Mouse (Mus musculus): ENCODE measurements around the gene Scarb2.

Gene Scarb2

DNA sequence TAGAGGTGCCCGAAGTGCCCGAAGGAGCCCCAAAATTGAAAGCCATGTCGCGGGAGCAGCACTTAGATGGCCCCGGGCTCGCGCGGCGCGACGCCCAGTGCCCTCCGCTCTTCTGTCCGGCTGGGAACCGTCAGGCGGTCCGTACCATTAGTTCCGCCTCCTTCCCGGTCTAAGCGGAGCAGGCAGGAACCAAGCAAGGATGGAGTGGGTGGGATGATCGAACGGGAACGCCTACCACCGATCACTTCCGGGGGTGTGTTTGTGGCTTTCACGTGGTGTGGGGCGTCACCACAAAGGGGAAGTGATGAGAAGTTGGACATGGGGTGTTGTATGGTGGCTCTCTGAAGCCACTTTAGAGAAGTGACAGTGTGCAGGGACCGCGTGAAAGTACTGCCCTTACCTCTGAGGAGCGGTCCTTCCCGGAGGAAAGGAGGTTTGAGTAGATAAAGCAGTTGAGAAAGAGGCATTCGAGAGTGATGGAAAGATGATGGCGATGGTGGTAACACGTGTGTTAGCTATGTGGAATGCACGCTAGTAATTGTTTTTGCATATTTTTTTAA, 71.5 kb downstream of the Scarb2 start, which contains the start of gene Nup54:
TSS of gene Nup54 (minus strand) at position 195 of the 560 bp plus-strand sequence.
- DNase-seq (ENCODE audit: low read depth) = peak; percentile 99

DNA sequence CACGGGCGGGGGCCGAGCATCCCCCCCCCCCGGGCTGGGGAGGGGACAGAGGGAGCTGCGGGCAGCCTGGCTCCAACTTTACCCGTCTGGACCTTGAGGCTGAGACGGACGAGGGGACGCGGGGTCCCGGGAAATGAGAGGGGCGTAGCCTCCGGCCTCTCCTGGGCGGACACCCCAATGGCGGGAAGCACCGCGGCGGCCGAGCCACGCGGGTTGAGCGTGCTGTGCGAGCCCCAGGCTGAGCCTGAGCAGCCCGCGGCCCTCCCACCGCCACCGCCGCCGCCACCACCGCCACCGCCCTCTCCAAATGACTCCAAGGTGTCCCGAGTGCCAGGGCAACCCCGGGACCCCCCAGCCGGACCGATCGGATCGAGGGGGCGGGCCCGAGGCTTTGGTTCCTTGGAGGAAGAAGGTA, 72.1 kb downstream of the Scarb2 start:
- DNase-seq (ENCODE audit: low read depth) = no peak

DNA sequence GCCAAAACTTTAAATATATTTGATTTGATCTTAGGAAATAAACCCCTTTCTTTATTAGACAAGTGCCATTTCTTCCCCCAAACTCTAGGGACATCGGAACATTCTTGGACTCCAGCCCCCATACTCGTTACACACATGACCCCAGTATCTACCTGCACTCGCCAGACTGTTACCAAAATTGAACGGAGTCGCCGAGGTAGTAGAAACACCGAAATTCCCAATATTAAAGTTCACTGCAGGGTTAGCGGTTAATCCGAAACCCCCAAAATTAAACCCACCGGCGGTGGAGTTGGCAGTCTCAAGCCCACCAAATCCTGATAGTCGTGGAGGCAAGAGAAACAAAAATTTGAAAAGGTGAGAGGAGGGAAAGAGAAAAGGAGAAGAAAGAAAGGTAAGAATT, 72.6 kb downstream of the Scarb2 start:
- peak; percentile 46 for DNase-seq (ENCODE audit: low read depth)

DNA sequence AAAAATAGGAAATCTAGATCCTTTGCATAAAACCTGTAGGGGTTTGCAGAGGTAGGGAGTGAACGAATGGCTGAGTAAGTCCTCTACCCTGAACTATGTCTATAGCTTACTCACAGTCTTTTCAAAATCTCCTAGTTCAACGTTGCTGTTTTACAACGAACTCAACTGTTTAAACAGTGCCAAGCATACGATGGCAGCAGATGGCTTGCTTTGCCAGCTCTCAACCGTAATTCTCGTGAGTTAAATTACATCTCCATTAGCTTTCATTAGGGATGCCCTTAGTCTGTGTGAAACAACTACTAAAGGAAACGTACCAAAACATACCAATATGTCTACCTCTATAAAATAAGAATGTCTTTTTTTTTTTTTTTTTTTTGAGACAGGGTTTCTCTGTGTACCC, 75.0 kb downstream of the Scarb2 start:
- DNase-seq (ENCODE audit: low read depth) = no peak

DNA sequence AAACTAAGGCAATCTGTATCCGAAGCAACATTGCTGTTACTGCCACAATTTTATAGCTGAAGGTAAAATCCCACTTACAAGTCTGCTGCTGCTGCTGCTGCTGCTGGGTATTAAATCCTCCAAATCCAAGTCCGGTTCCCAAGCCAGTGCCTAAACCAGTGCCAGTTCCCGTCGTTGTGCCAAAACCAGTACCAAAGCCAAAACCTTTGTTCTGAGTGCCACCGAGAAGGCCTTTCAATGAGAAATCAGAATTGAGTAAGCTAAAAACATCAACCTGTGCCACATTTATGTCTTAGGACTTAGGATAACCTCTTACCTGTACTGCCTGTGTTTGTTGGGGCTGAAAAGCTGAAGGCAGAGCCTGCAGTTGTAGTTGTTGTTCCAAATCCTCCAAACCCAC, 75.9 kb downstream of the Scarb2 start:
- no peak for DNase-seq (ENCODE audit: low read depth)

DNA sequence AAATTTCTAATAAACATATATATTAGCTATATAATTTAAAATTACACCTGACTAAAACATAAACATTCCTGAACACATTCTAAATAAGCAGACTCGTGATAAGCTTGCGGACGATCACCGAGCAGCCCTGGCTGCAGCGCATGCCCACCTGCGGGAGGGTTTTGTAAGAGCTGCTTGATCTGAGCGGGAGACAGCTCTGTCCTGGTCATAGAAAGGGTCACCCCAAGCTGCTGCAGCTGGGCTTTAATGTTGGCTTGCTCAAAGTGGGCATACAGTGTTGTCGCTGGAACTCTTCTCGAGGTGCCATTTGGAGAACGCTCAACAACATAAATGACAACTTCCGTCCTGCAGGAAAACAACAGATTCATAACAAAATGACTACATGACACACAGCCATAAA, 82.5 kb downstream of the Scarb2 start:
- DNase-seq (ENCODE audit: low read depth) = no peak

DNA sequence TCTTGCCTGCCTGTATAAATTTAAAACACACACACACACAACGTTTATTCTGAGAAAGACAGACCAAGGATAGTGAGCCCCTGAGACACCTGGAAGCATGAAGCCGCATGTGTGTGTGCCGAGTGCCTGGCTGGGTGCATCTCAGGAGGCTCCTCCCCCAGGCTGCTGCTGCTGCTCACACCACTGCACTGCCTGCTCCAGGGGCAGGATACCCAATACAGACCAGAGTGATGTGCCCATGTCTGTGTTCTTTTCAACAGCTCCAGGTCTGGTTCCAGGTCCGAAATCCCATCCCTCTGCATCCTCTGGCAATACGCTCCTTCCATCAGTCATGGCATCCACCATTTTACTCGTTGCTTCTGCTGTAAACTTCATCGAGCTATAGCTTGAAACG, 92.7 kb downstream of the Scarb2 start:
- no peak for DNase-seq (ENCODE audit: low read depth)

DNA sequence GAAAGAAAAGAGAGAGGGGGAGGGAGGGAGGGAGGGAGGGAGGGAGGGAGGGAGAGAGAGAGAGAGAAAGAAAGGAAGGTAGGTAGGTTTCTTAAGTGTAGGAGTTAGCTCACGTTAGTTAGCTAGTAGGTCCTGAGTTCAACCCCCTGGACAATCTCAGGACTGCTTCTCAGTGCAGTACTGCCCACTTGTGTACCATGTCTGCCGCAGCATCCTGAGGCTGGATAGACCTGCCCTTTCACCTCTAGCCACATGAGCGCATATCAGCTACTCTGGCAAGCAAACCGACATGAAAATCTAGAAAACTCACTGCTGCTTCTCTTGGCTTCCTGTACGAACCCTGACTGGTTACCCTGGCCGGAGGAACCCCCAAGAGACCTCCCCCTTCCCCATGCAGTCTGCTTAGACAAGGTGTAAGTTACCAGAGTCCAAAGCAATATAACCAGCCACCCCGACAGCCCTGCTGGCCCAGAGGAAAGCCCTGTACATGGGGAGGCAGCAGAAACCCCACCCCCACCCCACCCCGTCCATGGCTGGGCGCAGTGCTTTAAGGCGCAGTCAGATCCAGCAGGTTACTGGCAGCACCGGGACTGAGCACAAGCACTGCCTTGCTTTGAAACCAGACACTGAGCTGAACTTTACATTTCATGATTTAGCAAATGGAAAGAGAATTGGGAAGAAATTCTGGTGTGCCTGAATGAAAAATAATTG, 93.2 kb downstream of the Scarb2 start:
- no peak for DNase-seq (ENCODE audit: low read depth)

DNA sequence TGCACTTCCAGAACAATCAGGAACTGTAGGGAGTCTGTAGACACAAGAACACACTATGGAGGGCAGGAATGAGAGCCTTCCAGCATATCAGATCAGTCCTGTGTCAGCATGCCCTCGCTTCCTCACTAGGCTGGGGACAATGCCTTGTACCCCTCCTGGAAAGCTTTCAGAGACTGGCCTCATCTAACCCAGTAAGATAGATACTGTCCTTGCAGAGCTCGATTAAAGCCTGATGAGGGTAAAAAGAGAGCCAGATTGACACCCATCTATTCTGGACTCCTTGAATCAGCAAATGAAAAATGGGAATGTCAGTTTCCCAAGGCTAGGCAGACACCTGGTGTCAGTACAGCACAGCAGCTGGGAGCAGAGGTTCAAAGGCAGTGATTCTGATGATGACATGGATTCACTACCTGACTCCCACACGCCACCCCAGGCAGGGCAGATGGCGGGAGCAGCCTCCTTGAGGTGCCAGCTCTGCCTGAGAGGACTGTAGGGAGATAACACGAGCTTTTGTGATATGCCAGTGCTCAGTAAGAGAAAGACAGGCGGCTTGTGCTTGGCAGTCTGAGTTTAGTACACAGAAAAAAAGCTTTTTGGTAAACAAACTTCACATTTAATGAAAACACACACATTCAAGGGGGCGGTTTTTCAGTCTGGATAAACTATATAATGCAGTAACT, 95.0 kb downstream of the Scarb2 start:
- DNase-seq (ENCODE audit: low read depth) = no peak

DNA sequence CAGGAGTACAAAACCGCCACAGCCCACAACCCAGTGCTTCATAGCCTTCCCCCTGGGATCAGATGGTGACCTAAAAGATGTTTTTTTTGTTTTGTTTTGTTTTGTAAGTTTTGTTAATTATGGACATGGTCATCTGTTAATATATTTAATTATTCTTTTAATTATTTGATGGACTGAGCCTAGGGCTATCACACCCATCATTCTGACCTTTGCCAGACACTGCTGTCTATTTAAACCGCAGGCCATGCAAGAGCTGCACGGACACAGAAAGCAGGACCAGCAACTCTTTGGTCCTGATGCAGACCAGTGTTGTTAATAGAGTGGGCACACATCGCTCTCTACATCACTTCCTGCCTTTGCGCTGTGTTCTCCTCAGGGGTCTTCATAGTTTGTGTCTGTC, 96.1 kb downstream of the Scarb2 start:
- DNase-seq (ENCODE audit: low read depth) = no peak

DNA sequence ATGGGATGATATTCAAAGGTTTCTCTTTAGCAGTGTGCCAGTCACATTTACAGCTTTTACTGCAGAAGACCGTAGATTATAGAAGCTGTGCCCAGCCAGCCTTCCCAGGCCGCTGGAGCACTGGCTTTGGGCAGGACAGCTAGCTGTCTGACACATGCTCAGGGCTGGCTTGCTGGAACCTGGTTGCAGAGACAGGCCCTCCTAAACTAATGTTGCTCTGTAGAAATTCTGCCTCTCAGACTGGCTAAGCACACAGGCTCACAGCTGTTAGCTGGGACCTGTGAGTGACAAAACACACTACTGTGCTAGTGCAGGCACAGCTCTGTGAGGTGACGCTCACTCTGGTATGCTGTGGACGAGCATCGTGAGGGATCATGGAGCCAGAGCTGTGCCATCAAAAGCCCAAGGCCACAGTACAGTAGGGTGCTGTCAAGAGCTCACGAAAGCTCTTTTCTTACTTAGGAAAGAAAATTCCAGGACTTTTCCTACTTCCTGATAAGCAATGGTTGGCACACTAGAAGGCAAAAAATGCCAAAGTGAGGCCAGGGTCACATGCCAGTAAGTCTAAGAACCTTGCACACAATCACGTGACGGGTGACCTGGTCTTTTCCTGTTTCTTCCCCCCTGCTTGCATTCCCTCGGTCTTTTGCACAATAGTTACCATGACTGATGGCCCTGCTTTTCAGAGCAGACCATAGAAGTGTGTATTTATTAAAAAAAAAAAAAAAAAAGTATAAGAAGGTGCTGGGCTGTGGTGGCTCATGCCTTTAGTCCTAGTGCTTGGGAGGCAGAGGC, 97.1 kb downstream of the Scarb2 start:
- peak; percentile 25 for DNase-seq (ENCODE audit: low read depth)

DNA sequence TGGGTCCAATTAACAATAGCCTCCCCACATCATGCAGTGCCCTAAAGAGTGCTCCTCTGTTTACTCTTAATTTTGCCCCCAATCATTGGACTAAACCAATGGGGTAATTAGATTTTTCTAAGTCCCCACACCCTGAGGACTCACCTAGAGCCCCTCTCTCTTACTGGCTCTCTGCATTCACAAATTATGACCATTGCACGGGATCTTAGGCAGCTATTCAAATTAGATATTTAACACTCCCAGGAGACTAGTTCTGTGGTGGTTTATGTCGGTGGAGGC, 102.3 kb downstream of the Scarb2 start:
- no peak for DNase-seq (ENCODE audit: low read depth)

DNA sequence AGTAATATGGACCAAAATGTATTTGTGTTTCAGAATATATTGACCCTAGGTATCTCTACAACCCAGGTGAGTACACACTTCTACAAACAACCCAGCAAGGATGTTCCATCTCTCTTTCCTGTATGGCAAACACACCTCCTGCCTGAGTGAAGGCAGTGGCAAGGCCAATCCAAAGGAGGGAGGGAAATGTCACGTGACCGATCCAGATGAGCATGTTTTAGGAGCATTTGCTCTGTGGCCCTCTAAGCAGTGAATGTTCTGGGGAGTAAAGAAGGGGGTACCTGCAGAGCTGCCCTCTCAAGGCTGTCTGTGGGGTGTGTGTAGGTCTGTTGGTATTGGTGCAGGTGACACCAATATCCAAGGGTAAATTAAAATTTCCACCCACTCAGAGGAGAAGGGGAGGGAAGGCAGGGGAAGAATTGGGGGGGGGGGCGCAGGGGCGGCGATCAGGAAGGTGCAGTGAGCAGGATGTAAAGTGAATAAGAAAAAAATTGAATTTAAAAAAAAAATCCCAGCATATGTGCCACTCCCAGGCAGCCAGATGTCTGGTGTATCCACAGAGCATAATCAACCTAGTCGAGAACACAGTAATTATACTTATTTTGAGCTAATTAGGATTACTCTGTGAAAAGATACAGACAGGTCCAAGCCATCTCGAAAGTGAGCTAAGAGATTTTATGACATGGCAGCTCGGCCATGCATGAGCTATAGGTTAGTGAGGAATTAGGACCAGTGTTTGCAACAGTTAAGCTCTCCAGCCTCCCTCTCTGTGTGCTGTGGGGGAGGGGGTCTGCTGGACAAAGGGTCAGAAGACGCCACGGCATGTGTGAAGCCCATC, 102.9 kb downstream of the Scarb2 start:
- DNase-seq (ENCODE audit: low read depth) = no peak

DNA sequence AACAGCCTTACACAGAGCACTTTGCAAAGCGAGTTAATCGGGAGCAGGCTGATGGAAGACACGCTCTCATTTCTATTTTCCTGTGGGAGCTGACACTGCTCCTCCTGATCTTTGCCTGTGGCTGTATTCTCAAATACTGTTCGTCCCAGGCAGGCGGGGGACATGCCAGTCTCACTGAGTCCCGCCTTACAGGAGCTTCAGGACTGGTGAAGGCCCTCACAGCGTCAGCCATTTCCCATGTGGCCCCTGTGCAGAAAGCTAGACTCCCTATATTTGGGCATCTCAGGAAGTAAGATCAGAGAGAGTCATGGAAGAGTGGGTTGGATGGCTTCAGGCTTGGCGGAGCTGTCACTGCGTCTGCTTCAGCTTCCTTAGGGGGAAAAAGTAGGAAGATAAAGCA, 103.8 kb downstream of the Scarb2 start:
- peak; percentile 22 for DNase-seq (ENCODE audit: low read depth)

DNA sequence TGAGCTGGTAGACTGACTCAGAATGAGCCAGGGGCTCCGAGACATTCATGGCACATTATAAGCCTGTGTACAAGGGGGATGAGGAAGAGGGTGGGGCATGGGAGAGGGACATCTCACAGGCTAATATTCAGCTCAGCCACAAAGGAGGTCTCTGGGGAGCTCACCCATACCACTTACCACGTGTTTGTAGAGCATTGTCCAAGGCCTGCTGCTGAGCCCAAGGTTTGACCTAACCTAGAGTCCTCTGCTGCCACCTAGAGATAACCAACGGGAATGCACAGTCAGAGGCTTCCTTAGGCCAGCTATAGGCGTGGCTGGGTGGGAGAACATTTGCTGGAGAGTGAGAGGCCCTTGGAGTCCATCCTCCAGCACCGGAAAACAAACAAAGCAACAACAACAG, 108.5 kb downstream of the Scarb2 start:
- peak; percentile 88 for DNase-seq (ENCODE audit: low read depth)

DNA sequence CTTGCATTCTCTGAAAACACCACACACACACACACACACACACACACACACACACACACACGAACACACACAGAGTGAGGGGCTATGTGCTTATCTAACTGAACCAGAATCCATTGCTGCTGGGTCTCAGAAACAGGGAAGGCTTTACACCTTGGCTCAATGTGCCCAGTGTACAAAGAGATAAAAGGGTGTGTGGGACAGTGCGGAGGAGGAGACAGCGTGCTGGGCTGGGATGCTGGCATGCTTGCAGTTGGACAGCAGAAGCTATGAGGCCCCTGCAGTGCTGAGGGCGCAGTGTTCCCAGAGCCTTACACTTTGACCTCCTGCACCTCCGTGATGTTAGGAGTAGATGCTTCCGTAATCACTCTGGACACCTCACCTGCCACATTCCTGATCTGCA, 110.2 kb downstream of the Scarb2 start:
- no peak for DNase-seq (ENCODE audit: low read depth)

DNA sequence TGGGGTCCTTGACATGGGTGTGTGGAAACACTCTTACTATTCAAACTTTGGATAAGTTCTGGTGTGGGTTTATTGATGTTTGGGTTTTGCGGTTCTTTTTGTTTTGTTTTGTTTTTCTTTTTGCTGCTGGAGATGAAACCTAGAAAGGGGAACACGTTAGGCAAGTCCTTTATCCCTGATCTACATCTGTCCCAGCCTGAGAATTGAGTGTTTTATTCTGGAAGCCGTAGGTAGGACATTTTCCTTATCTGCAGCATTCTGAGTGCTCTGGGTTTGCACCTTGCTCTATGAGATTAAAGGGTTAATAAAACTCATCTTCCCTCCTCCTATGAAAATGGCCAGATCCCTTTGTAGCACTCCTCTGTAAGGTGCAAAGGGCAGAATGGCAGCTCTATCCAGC, 110.9 kb downstream of the Scarb2 start:
- no peak for DNase-seq (ENCODE audit: low read depth)

DNA sequence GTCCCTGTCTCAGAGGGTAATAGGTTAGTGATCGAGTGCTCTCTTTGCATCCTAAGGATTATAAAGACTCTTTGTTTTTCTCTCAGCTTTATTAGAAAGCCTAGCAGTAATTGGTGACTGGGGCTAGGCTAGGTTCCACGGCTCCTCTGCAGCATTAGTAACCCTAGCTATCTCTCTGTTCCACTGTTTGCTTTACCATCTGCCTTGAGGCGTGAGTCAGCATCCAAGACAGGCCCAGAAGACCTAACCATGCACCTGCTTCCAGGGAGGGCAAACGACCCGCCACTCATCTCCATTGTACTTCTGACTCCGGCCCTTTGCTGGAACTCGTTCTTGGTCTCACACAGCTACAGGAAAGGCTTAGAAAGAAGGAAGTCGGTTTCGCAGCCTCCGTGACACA, 112.8 kb downstream of the Scarb2 start:
- DNase-seq (ENCODE audit: low read depth) = no peak

DNA sequence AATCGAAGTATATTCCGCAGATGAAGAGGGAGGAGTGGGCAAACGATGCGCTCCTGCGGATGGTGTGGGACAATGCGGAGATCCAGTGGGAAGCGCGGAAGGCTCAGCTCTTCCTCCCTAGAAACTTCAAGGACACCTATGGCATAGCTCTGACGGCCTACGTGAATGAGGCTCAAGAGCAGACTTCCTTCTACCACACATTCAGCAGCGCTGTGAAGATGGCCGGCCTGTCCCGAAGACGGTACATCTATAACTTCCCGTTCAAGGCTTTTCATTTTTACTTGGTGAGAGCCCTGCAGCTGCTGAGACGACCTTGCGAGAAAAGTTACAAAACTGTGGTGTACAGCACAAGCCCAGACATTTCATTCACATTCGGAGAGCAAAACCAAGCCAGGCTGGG, 114.1 kb downstream of the Scarb2 start:
- DNase-seq (ENCODE audit: low read depth) = no peak

Data from 416B (cell line).